Mouse (Mus musculus) kidney, embryonic 16.5 days (tissue): ENCODE measurements at regions not wholly inside any gene's neighbourhood (a gene's known extent, or its start where the extent isn't known, plus 50 kb on each side); places are given as distances from the start of the nearest gene placed in this dataset.

Source experiments
- ATAC-seq: fragments of 200-750 bp; cut with Nextera tagmentation; 2 replicates; pipeline ENCODE4 v1.8.0; 2017; ENCODE audit warnings: moderate TSS enrichment; ENCODE audit not compliant: low FRiP score, low TSS enrichment
- H3K27ac ChIP-seq: fragments of 300-500 bp; sonication (generic); 2 replicates; pipeline ENCODE4 v1.5.1; 2014; ENCODE audit warnings: low read length
- H3K27me3 ChIP-seq: fragments of 300-500 bp; sonication (generic); 2 replicates; pipeline ENCODE4 v1.6.1; 2014; ENCODE audit warnings: low read length, control low read depth, mixed read lengths; ENCODE audit not compliant: insufficient read depth
- H3K36me3 ChIP-seq: fragments of 300-500 bp; sonication (generic); 2 replicates; pipeline ENCODE4 v1.6.1; 2014; ENCODE audit warnings: low read length, control low read depth, mixed read lengths; ENCODE audit not compliant: insufficient read depth
- H3K4me1 ChIP-seq: fragments of 300-500 bp; sonication (generic); 2 replicates; pipeline ENCODE4 v1.6.1; 2014; ENCODE audit warnings: low read length, control low read depth, mixed read lengths; ENCODE audit not compliant: insufficient read depth
- H3K4me2 ChIP-seq: fragments of 300-500 bp; sonication (generic); replicated peaks from 2 replicates; pipeline ENCODE4 v1.6.1; 2014; ENCODE audit warnings: low read depth, low read length
- H3K4me3 ChIP-seq: fragments of 300-500 bp; sonication (generic); 2 replicates; pipeline ENCODE4 v1.5.1; 2014; ENCODE audit warnings: mild to moderate bottlenecking, low read length
- H3K9ac ChIP-seq: fragments of 300-500 bp; sonication (generic); replicated peaks from 2 replicates; pipeline ENCODE4 v1.6.1; 2014; ENCODE audit warnings: low read length
- H3K9me3 ChIP-seq: fragments of 300-500 bp; sonication (generic); 2 replicates; pipeline ENCODE4 v1.6.1; 2016; ENCODE audit warnings: low read length, control low read depth
- WGBS: fragments of 180-500 bp; shearing (Covaris S2); extraction: QIAGEN DNeasy Blood & Tissue Kit; methylation state at CpG from one replicate; pipeline ENCODE4 v1.1.7; 2014; 5-methylcytosine and 5-hydroxymethylcytosine counted together

GRCm38 (mm10) chr1:13851144-13851543 lies 2242.0 kb downstream of the 4930444P10Rik start:
- Histone ChIP-seq H3K4me1 (0 out of 2 replicates have a peak, but pooled peaks cover 3% of the 10 kb centered on the region), H3K36me3 (no peaks in the 10 kb centered on the region), H3K27ac (no peak overlapping the region), H3K4me2 (no peak overlapping the region), H3K9me3 (no peaks in the 10 kb centered on the region), H3K9ac (no peak overlapping the region), H3K4me3 (no peak overlapping the region), H3K27me3 (no peaks in the 10 kb centered on the region)
- 38% methylated on average over 5 of the region's 5 CpGs for WGBS
- no peak for ATAC-seq

- no peak overlapping the region for H3K27ac ChIP-seq
- no peaks in the 10 kb centered on the region for H3K36me3 ChIP-seq
- H3K27me3 ChIP-seq = no peaks in the 10 kb centered on the region
- no peak for ATAC-seq
- 68% methylated on average over 4 of the region's 4 CpGs for WGBS
- H3K4me1 ChIP-seq = 0 out of 2 replicates have a peak, but pooled peaks cover 3% of the 10 kb centered on the region
- no peak overlapping the region for H3K4me2 ChIP-seq
- H3K9me3 ChIP-seq = no peaks in the 10 kb centered on the region
- H3K9ac ChIP-seq = no peak overlapping the region
- no peak overlapping the region for H3K4me3 ChIP-seq
These were observed 2244.1 kb downstream of the 4930444P10Rik start for GRCm38 (mm10) chr1:13849071-13849470.

- Histone ChIP-seq H3K4me3 (no peak overlapping the region), H3K4me1 (0 out of 2 replicates have a peak, but pooled peaks cover 3% of the 10 kb centered on the region), H3K9ac (no peak overlapping the region), H3K4me2 (no peak overlapping the region), H3K36me3 (no peaks in the 10 kb centered on the region), H3K27ac (no peak overlapping the region), H3K27me3 (no peaks in the 10 kb centered on the region), H3K9me3 (no peaks in the 10 kb centered on the region)
- 71% methylated on average over 15 of the region's 15 CpGs for WGBS
- no peak for ATAC-seq
These were observed 2246.7 kb downstream of the 4930444P10Rik start for GRCm38 (mm10) chr1:13846336-13846865.

- H3K9ac ChIP-seq = no peak overlapping the region
- no peaks in the 10 kb centered on the region for H3K9me3 ChIP-seq
- H3K4me3 ChIP-seq = no peak overlapping the region
- H3K4me2 ChIP-seq = no peak overlapping the region
- no peak for ATAC-seq
- H3K4me1 ChIP-seq = no peaks in the 10 kb centered on the region
- 88% methylated on average over 1 of the region's 1 CpGs for WGBS
- H3K36me3 ChIP-seq = no peaks in the 10 kb centered on the region
- H3K27ac ChIP-seq = no peak overlapping the region
- H3K27me3 ChIP-seq = no peaks in the 10 kb centered on the region
These were observed 2252.9 kb downstream of the 4930444P10Rik start for GRCm38 (mm10) chr1:13840309-13840622.

- H3K4me1 ChIP-seq = no peaks in the 10 kb centered on the region
- 58% methylated on average over 11 of the region's 11 CpGs for WGBS
- H3K9me3 ChIP-seq = no peaks in the 10 kb centered on the region
- no peaks in the 10 kb centered on the region for H3K36me3 ChIP-seq
- H3K4me2 ChIP-seq = no peak overlapping the region
- H3K27ac ChIP-seq = no peak overlapping the region
- H3K4me3 ChIP-seq = no peak overlapping the region
- no peaks in the 10 kb centered on the region for H3K27me3 ChIP-seq
- H3K9ac ChIP-seq = no peak overlapping the region
- ATAC-seq = no peak
These were observed 2253.4 kb downstream of the 4930444P10Rik start for GRCm38 (mm10) chr1:13839619-13840308.

GRCm38 (mm10) chr1:13834860-13835840 lies 2258.0 kb downstream of the 4930444P10Rik start:
- no peaks in the 10 kb centered on the region for H3K36me3 ChIP-seq
- H3K9ac ChIP-seq = no peak overlapping the region
- H3K4me3 ChIP-seq = no peak overlapping the region
- H3K27ac ChIP-seq = no peak overlapping the region
- WGBS = 82% methylated on average over 12 of the region's 12 CpGs
- no peak overlapping the region for H3K4me2 ChIP-seq
- no peaks in the 10 kb centered on the region for H3K27me3 ChIP-seq
- no peaks in the 10 kb centered on the region for H3K4me1 ChIP-seq
- no peaks in the 10 kb centered on the region for H3K9me3 ChIP-seq
- no peak for ATAC-seq

- 27% methylated on average over 4 of the region's 4 CpGs for WGBS
- Histone ChIP-seq H3K27me3 (no peaks in the 10 kb centered on the region), H3K4me1 (no peaks in the 10 kb centered on the region), H3K36me3 (no peaks in the 10 kb centered on the region), H3K4me2 (no peak overlapping the region), H3K27ac (no peak overlapping the region), H3K4me3 (no peak overlapping the region), H3K9ac (no peak overlapping the region), H3K9me3 (no peaks in the 10 kb centered on the region)
- no peak for ATAC-seq
These were observed 2285.3 kb downstream of the 4930444P10Rik start for GRCm38 (mm10) chr1:13807786-13808185.

- no peaks in the 10 kb centered on the region for H3K36me3 ChIP-seq
- H3K4me3 ChIP-seq = no peak overlapping the region
- no peak overlapping the region for H3K4me2 ChIP-seq
- no peak for ATAC-seq
- no peaks in the 10 kb centered on the region for H3K4me1 ChIP-seq
- H3K9me3 ChIP-seq = no peaks in the 10 kb centered on the region
- no peak overlapping the region for H3K9ac ChIP-seq
- no peak overlapping the region for H3K27ac ChIP-seq
- 76% methylated on average over 1 of the region's 1 CpGs for WGBS
- no peaks in the 10 kb centered on the region for H3K27me3 ChIP-seq
These were observed 2292.7 kb downstream of the 4930444P10Rik start for GRCm38 (mm10) chr1:13800460-13800859.

GRCm38 (mm10) chr1:13798848-13799247 lies 2294.3 kb downstream of the 4930444P10Rik start:
- Histone ChIP-seq H3K4me3 (no peak overlapping the region), H3K9ac (no peak overlapping the region), H3K27me3 (no peaks in the 10 kb centered on the region), H3K9me3 (peaks cover 2% of the 10 kb centered on the region; the same call in 1 of the 2 replicates), H3K4me2 (no peak overlapping the region), H3K4me1 (no peaks in the 10 kb centered on the region), H3K27ac (no peak overlapping the region), H3K36me3 (no peaks in the 10 kb centered on the region)
- 62% methylated on average over 1 of the region's 1 CpGs for WGBS
- ATAC-seq = no peak

- Histone ChIP-seq H3K9ac (no peak overlapping the region), H3K4me1 (no peaks in the 10 kb centered on the region), H3K27me3 (no peaks in the 10 kb centered on the region), H3K27ac (no peak overlapping the region), H3K4me3 (no peak overlapping the region), H3K36me3 (no peaks in the 10 kb centered on the region), H3K4me2 (no peak overlapping the region), H3K9me3 (peaks cover 11% of the 10 kb centered on the region)
- no peak for ATAC-seq
These were observed 2297.9 kb downstream of the 4930444P10Rik start for GRCm38 (mm10) chr1:13795196-13795595.
